Mouse (Mus musculus) adrenal gland, adult 18-20 months (tissue): ENCODE results near the gene Epdr1. TPM values are rescaled to one million over a fixed set of nuclear protein-coding genes. Genes with fewer than 3 reads are reported as not detected.
"Not testable (repeated sequence)": the region's sequence is repeated elsewhere in the genome, so short reads cannot be mapped to it uniquely, and the experiment has no call there.

Experiments
- DNase-seq, 2 experiments: peaks; one replicate each; pipeline ENCODE4 v3.0.0; 2021 to 2022; ENCODE audit warnings: low spot score in 2 of 2
- total RNA-seq, 2 experiments: library from RNA; stranded (reverse); gene quantifications; 1 replicate in 1 of 2; 2 replicates in 1 of 2; pipeline ENCODE4 v1.2.3; 2021

Gene Epdr1
- total RNA-seq, 2 experiments from 2014 or later: 14.9 to 21.3 TPM

- no peak for DNase-seq
Observed at GRCm38 (mm10) chr13:19608120-19608519, 11.6 kb downstream of the Epdr1 start.

DNA sequence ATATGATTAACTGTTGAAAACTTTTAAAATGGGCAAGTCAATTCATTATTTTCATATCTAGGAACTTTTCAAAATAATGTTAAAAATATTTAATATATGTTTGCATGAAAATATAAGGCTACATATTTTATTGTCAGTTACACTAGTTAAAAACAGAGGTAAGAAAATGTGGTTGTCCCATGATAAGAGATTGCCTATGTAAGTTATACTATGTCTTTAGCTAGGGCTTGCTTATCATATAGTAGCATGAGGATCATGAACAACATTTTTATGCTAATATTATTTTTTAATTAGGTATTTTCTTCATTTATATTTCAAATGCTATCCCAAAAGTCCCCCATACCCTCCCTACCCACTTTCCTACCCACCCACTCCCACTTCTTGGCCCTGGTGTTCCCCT, 14.8 kb downstream of the Epdr1 start:
- DNase-seq: no peak

DNA sequence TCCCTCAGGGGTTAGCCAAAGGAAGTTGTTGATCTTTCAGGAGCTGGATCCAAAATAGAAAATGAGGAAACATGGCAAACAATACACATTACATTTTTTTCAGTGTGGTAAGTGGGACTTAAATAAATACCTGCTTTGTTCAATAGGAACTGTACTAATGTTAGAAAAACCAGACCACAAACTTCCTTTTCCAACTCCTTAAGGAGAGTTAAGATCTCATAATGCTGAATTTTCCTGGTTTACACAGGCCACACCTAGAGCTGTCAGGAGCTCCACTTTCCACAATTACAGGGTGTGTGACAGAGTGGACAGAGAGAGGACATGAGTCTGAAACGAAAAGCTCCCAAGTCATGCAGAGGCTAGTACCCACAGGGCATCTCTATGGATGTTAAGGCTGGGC, 16.0 kb downstream of the Epdr1 start:
- DNase-seq: no peak

DNA sequence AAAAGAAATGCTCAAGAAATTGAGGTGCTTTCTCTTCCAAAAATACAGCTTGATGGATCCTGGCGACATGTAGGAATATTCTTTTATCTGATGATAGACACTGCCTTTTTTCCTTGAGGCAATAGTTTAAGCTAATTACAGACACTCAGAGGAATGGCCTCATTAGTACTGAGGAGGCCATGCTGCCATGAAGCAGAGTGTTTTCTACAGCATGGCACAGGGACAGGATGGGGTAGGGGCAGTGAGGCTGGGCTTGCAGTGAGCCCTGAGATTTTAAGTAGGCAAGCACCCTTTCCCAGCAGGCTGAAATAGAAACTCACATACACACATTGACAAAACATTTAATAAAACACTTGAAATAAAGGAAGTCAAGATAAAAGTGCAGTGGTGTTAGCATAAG, 17.2 kb downstream of the Epdr1 start:
- no peak for DNase-seq

DNA sequence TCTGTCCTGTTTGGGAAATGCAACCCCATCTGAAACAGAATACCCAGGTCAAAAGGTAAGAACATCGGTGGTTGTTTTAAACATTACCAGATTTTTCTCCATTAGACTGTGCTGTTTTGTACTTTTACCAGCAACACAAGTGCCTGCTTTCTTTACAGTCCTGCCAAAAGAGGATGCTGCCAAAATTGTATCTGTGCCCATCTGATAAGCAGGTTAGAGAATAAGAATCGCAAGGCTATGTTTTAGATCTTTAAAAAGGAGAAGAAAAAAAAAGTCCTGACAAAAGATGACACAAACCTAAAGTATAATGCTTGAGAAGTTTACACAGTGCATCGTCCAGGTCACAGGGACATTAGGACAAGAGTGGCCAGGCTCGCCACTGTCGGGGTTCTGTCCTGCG, 20.5 kb downstream of the Epdr1 start:
- DNase-seq: no peak

DNA sequence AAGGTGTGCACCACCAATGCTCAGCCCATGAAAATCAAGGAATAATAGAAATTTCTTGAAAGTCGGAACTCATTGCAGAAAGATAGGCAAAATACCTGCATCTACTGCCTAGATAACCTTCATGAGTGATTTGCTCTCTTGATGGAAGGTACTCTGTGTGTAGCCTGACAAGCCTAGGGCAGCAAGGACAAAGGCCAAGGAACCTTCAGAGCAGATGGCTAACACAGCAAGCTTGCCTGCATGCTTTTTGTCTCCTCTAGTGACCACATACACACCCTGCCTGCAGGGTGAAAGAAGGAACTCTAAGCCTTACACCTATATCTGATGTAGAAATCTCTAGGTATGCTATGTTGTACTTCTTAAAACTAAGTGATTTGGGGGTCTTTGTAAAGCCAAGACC, 24.6 kb downstream of the Epdr1 start:
- DNase-seq: no peak

GRCm38 (mm10) chr13:19590996-19591759, 28.5 kb downstream of the Epdr1 start:
- no peak for DNase-seq

DNA sequence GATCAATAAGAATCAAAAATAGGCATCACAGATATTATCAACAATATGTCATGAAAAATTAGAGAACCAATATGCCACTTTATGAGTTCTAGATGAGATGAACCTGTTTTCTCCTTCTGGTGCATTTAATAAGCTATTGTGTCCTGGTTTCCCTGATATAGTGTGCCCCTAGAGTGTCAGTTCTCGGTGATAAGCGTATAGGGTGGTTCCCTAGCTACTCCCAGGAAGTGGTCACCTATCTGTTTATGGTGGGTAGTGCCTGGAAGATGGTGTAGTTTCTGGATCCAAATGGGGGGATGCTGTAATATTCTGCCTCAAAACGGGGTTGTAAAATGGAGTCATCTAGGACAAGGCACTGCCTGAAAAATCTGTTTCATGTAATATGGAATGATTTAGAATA, 43.8 kb downstream of the Epdr1 start:
- DNase-seq: no peak

- not testable (repeated sequence) for DNase-seq
Observed at GRCm38 (mm10) chr13:19574723-19575122, 45.0 kb downstream of the Epdr1 start.

DNA sequence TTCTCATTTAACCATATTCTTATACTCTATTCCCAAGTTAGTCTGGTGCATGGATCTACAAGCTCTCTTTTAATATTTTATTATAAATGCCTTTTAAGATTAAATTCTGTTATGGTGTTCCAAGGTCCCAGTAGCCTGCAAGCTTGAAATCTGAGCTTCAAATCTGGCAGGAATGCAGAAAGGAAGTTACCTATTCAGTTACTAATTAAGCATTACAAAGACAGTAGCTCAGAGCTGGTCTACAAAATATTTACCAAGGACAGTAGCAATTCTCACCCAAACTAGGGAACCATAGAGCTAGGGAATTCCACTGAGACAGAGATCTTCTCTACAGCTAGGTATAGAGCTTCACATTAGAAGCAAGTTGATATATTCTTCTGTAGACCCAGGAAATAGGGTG, 49.6 kb downstream of the Epdr1 start:
- DNase-seq: not testable (repeated sequence)

- no peak for DNase-seq
Observed at GRCm38 (mm10) chr13:19562510-19562909, 57.2 kb downstream of the Epdr1 start.

DNA sequence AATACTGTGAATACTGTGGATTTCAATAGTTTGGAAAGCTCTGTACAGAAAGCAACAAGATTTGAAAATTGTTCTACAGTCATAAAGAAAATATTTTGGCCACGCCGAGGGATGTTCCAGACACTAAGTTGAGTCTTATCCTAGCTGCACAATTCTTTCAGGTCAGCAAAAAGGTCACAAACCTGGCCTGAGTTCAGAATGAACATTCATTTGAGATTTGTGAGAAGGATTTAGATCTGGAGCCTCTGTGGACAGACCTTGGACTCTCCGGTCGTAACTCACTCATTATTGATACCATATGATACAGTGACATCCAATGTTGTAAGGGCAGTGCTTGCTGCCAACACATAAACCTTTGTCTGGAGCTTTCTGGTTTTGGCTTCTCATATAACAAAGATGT, 64.3 kb downstream of the Epdr1 start:
- DNase-seq: no peak

Other genes with a start within 250 kb of the Epdr1 start
- 10 to 100 TPM; 25.9 to 32.8 TPM for gene Stard3nl, start 224.1 kb downstream of the Epdr1 start, total RNA-seq
- 1 to 10 TPM; 3.0 to 5.0 TPM for gene Sfrp4, start 3.2 kb upstream of the Epdr1 start, total RNA-seq
- gene Nme8, start 77.9 kb upstream of the Epdr1 start, total RNA-seq: not detected
- gene Gpr141, start 204.3 kb upstream of the Epdr1 start, total RNA-seq: 1 to 10 TPM in 1 of 2 experiments, under 1 TPM in 1; 0.70 to 1.1 TPM